ENCODE assay signal across 17 mouse cellular contexts in the genomic region with DNA sequence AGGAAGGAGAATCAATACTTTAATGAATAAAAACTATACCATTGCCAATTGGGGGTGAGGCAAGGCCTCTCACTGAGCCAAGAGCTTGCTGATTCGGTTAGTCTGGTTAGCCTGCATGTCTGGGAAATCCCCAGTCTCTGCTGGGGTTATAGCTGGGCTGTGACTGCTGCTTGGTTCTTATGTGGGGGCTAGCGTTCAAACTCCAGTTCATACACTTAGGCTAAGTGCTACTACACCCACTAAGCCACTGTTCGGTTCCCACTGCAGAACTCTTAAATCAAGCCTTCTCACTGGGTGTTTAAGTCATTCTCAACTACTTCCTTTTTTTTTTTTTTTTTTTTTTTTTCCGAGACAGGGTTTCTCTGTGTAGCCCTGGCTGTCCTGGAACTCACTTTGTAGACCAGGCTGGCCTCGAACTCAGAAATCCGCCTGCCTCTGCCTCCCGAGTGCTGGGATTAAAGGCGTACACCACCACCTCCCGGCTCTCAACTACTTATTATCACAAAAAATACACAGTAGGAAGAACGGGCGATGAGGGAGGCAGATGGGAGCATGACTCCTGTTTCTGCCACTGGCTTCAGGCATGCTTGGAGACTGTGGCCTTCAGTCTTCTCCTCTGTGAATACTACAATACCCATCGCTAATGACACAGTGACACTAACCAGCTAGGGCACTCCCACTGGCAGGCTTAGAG. TPM values are rescaled to one million over a fixed set of nuclear protein-coding genes. Genes with fewer than 3 reads are reported as not detected.
DNase-seq lines count a peak whose midpoint lies in the region; ATAC-seq lines count a peak whose summit lies in the region.
"Had no signal": no experiment of that assay in that cellular context is flagged by ENCODE, and none has a peak within 500 bp of the region (broad histone marks: within the 10 kb centered on the region; RNA-seq: fewer than 3 reads in every experiment).

No protein-coding gene starts in this region.

- ATAC-seq in activated CD4-positive, CD25-positive, alpha-beta regulatory T cell, adult 4 months = peak; percentile 79
- ATAC-seq in megakaryocyte, adult 5-6 weeks (ENCODE audit: poor library complexity, severe bottlenecking) = peak; percentile 73
- ATAC-seq in forebrain, embryonic 13.5 days = no peak
- ATAC-seq: forebrain, embryonic 16.5 days; liver, postnatal 0 days had no signal

- no peaks in the 10 kb centered on the region for H3K36me3 ChIP-seq in forebrain, embryonic 13.5 days (ENCODE audit: poor library complexity, severe bottlenecking)
- H3K36me3 ChIP-seq: embryonic facial prominence, embryonic 12.5 days; neural tube, embryonic 15.5 days had no signal

- H3K9ac ChIP-seq in forebrain, embryonic 13.5 days = no peak overlapping the region
- H3K9ac ChIP-seq: embryonic facial prominence, embryonic 12.5 days; liver, postnatal 0 days; neural tube, embryonic 15.5 days had no signal

- no peaks in the 10 kb centered on the region; the same call in 1 of the 2 replicates for H3K9me3 ChIP-seq in forebrain, embryonic 13.5 days (replicated peaks)
- H3K9me3 ChIP-seq: neural tube, embryonic 15.5 days had no signal

- no peak overlapping the region for H3K4me2 ChIP-seq in forebrain, embryonic 13.5 days
- H3K4me2 ChIP-seq: embryonic facial prominence, embryonic 12.5 days; neural tube, embryonic 15.5 days had no signal

- 87% methylated on average over 11 of the region's 12 CpGs for WGBS in forebrain, embryonic 13.5 days

- no peaks in the 10 kb centered on the region for H3K27me3 ChIP-seq in forebrain, embryonic 13.5 days
- H3K27me3 ChIP-seq: embryonic facial prominence, embryonic 12.5 days; neural tube, embryonic 15.5 days had no signal

- peak; percentile 73 for DNase-seq in heart, adult 11 months
- DNase-seq in heart, postnatal 25 days (ENCODE audit: low spot score) = no peak
- no peak for DNase-seq in adrenal gland, adult (ENCODE audit: inconsistent age in 2 of 2, low spot score in 1 of 2)
- DNase-seq in thymus, adult 18-20 months = no peak
- no peak for DNase-seq in embryo, embryonic 10.5 days (ENCODE audit: low spot score)
- DNase-seq: cerebellum, adult 9-10 months; gastrocnemius, postnatal 25 days; kidney, adult 8-10 months; liver, postnatal 0 days; right cerebral cortex, postnatal 25 days had no signal

- no peaks in the 10 kb centered on the region for H3K4me1 ChIP-seq in forebrain, embryonic 13.5 days
- H3K4me1 ChIP-seq: embryonic facial prominence, embryonic 12.5 days had no signal

- H3K27ac ChIP-seq in forebrain, embryonic 13.5 days = no peak overlapping the region
- H3K27ac ChIP-seq: embryonic facial prominence, embryonic 12.5 days; neural tube, embryonic 15.5 days; stomach, postnatal 0 days had no signal

- intact Hi-C loops in heart, postnatal 25 days (cut with DNase I) = no loop called here

- H3K4me3 ChIP-seq in forebrain, embryonic 13.5 days = no peak overlapping the region
- H3K4me3 ChIP-seq: embryonic facial prominence, embryonic 12.5 days; neural tube, embryonic 15.5 days had no signal

RNA-seq across cellular contexts. Expression of a gene that starts 37.0 kb away (rescaled TPM):
- total RNA-seq in heart, postnatal 25 days (2021) = 10 to 100 TPM; 67.1 to 78.4 TPM
- polyA plus RNA-seq in activated CD4-positive, CD25-positive, alpha-beta regulatory T cell, adult 4 months (2017; shearing (Covaris generic)) = 10 to 100 TPM; 50.8 to 62.0 TPM
- 143 and 146 TPM in 2 replicates for total RNA-seq in megakaryocyte, adult 5-6 weeks (2015)
- total RNA-seq in megakaryocyte, adult 5-6 weeks (2017) = 105 and 124 TPM in 2 replicates
- 24.3 and 26.1 TPM in 2 replicates for polyA plus RNA-seq in forebrain, embryonic 13.5 days (2015; fragmentation: Nextera tagmentation; extraction: Ambion mirVana)
